In genomic region chr4:147869238-147869637, GRCm38 (mm10) we compare ENCODE assay signal across 9 mouse cellular contexts. TPM values are rescaled to one million over a fixed set of nuclear protein-coding genes. Genes with fewer than 3 reads are reported as not detected.
A peak's percentile ranks its signal among the peaks of the same experiment; 100 is the strongest.
DNase-seq lines count a peak whose midpoint lies in the region; ATAC-seq lines count a peak whose summit lies in the region.
"Had no signal": no experiment of that assay in that cellular context is flagged by ENCODE, and none has a peak within 500 bp of the region (broad histone marks: within the 10 kb centered on the region; RNA-seq: fewer than 3 reads in every experiment).

No protein-coding gene starts in this region.

- peak overlapping the region; percentile 66 for H3K27ac ChIP-seq in heart, embryonic 13.5 days (replicated peaks)
- H3K27ac ChIP-seq in hindbrain, embryonic 15.5 days (replicated peaks), result peak overlapping the region; percentile 52
- peak overlapping the region; percentile 30; the same call in 1 of the 2 replicates for H3K27ac ChIP-seq in midbrain, embryonic 16.5 days (ENCODE audit: low read length)

- H3K4me2 ChIP-seq in heart, embryonic 13.5 days, result peak overlapping the region; percentile 75
- H3K4me2 ChIP-seq in hindbrain, embryonic 15.5 days, result peak overlapping the region; percentile 85
- peak overlapping the region; percentile 84 for H3K4me2 ChIP-seq in midbrain, embryonic 16.5 days (ENCODE audit: low read length)

- intact Hi-C loops in left cerebral cortex, postnatal 25 days (cut with DNase I), result loop anchor here (5.0 kb wide), 1 partner anchor 68 kb away; the partner anchor contains the start of gene Plod1

- peak overlapping the region; percentile 75 for H3K4me3 ChIP-seq in heart, embryonic 13.5 days
- peak overlapping the region; percentile 94 for H3K4me3 ChIP-seq in hindbrain, embryonic 15.5 days
- peak overlapping the region; percentile 76 for H3K4me3 ChIP-seq in midbrain, embryonic 16.5 days (ENCODE audit: low read depth, low read length)

- H3K27me3 ChIP-seq in heart, embryonic 13.5 days (replicated peaks), result no peaks in the 10 kb centered on the region
- H3K27me3 ChIP-seq in hindbrain, embryonic 15.5 days, result no peaks in the 10 kb centered on the region
- H3K27me3 ChIP-seq in midbrain, embryonic 16.5 days (ENCODE audit: control insufficient read depth, insufficient read depth, low read depth, low read length), result no peaks in the 10 kb centered on the region
- H3K27me3 ChIP-seq: Patski had no signal

- H3K9ac ChIP-seq in heart, embryonic 13.5 days, result peak overlapping the region; percentile 85
- H3K9ac ChIP-seq in hindbrain, embryonic 15.5 days, result peak overlapping the region; percentile 41
- peak overlapping the region; percentile 52 for H3K9ac ChIP-seq in midbrain, embryonic 16.5 days (ENCODE audit: low read depth, low read length)

- no peak for DNase-seq in heart, adult 8-10 months (ENCODE audit: low spot score)
- DNase-seq in embryo, embryonic 10 days (ENCODE audit: low spot score), result peak; percentile 14
- no peak for DNase-seq in left cerebral cortex, postnatal 25 days (ENCODE audit: low spot score in 2 of 2)
- DNase-seq in layer of hippocampus, adult 9-10 months (ENCODE audit: low spot score), result no peak
- no peak for DNase-seq in spleen, postnatal 10 days (ENCODE audit: low spot score in 2 of 2)

- ATAC-seq in heart, embryonic 13.5 days (ENCODE audit: extremely low read depth, insufficient number of reproducible peaks, low FRiP score, low TSS enrichment), result no peak
- no peak for ATAC-seq in hindbrain, embryonic 15.5 days (ENCODE audit: low FRiP score, low read depth)
- no peak for ATAC-seq in midbrain, embryonic 16.5 days

- WGBS in heart, embryonic 13.5 days, result 7% methylated on average over 5 of the region's 5 CpGs
- 16% methylated on average over 5 of the region's 5 CpGs for WGBS in hindbrain, embryonic 15.5 days
- 21% methylated on average over 5 of the region's 5 CpGs for WGBS in midbrain, embryonic 16.5 days

- H3K36me3 ChIP-seq in heart, embryonic 13.5 days, result peaks cover 57% of the 10 kb centered on the region
- peaks cover 33% of the 10 kb centered on the region for H3K36me3 ChIP-seq in hindbrain, embryonic 15.5 days
- peaks cover 21% of the 10 kb centered on the region for H3K36me3 ChIP-seq in midbrain, embryonic 16.5 days (ENCODE audit: control insufficient read depth, insufficient read depth, low read length)

- H3K4me1 ChIP-seq in heart, embryonic 13.5 days, result peaks cover 36% of the 10 kb centered on the region
- peaks cover 27% of the 10 kb centered on the region for H3K4me1 ChIP-seq in hindbrain, embryonic 15.5 days (replicated peaks)
- peaks cover 22% of the 10 kb centered on the region for H3K4me1 ChIP-seq in midbrain, embryonic 16.5 days (ENCODE audit: control insufficient read depth, insufficient read depth, low read length)

- H3K9me3 ChIP-seq in heart, embryonic 13.5 days, result no peaks in the 10 kb centered on the region
- no peaks in the 10 kb centered on the region for H3K9me3 ChIP-seq in hindbrain, embryonic 15.5 days
- H3K9me3 ChIP-seq in midbrain, embryonic 16.5 days (replicated peaks; ENCODE audit: control insufficient read depth, low read length, poor library complexity, severe bottlenecking), result no peaks in the 10 kb centered on the region

RNA-seq across cellular contexts. Expression of gene Fv1, which starts 0.5 kb away (rescaled TPM):
- polyA plus RNA-seq in heart, embryonic 13.5 days (2015; fragmentation: Nextera tagmentation; extraction: Ambion mirVana), result 7.5 and 8.0 TPM in 2 replicates
- 10 to 100 TPM; 17.8 to 23.1 (median 20.2) TPM for total RNA-seq in heart, adult 8-10 months (2022)
- 10.7 and 12.5 TPM in 2 replicates for polyA plus RNA-seq in hindbrain, embryonic 15.5 days (2015; fragmentation: Nextera tagmentation; extraction: Ambion mirVana)
- polyA plus RNA-seq in midbrain, embryonic 16.5 days (2015; fragmentation: Nextera tagmentation; extraction: Ambion mirVana), result 7.5 and 10.5 TPM in 2 replicates
- 1 to 10 TPM; 8.9 to 9.5 TPM for total RNA-seq in left cerebral cortex, postnatal 25 days (2021)

RNA-seq across cellular contexts. Expression of gene Miip, which starts 0.6 kb away (rescaled TPM):
- 27.2 and 27.6 TPM in 2 replicates for polyA plus RNA-seq in heart, embryonic 13.5 days (2015; fragmentation: Nextera tagmentation; extraction: Ambion mirVana)
- total RNA-seq in heart, adult 8-10 months (2022), result 1 to 10 TPM; 6.0 to 9.4 (median 7.2) TPM
- polyA plus RNA-seq in hindbrain, embryonic 15.5 days (2015; fragmentation: Nextera tagmentation; extraction: Ambion mirVana), result 38.1 and 39.8 TPM in 2 replicates
- polyA plus RNA-seq in midbrain, embryonic 16.5 days (2015; fragmentation: Nextera tagmentation; extraction: Ambion mirVana), result 34.8 and 38.8 TPM in 2 replicates
- 10 to 100 TPM; 16.2 to 18.3 TPM for total RNA-seq in left cerebral cortex, postnatal 25 days (2021)

RNA-seq across cellular contexts. Expression of gene Zfp933, which starts 21.1 kb away (rescaled TPM):
- 3.6 and 3.9 TPM in 2 replicates for polyA plus RNA-seq in heart, embryonic 13.5 days (2015; fragmentation: Nextera tagmentation; extraction: Ambion mirVana)
- total RNA-seq in heart, adult 8-10 months (2022), result 10 to 100 TPM in 3 of 4 experiments, 1 to 10 TPM in 1; 8.1 to 12.7 (median 11.4) TPM
- 7.0 and 7.8 TPM in 2 replicates for polyA plus RNA-seq in hindbrain, embryonic 15.5 days (2015; fragmentation: Nextera tagmentation; extraction: Ambion mirVana)
- 5.9 and 7.5 TPM in 2 replicates for polyA plus RNA-seq in midbrain, embryonic 16.5 days (2015; fragmentation: Nextera tagmentation; extraction: Ambion mirVana)
- 10 to 100 TPM; 20.5 to 24.0 TPM for total RNA-seq in left cerebral cortex, postnatal 25 days (2021)

RNA-seq across cellular contexts. Expression of gene Mfn2, which starts 35.3 kb away (rescaled TPM):
- polyA plus RNA-seq in heart, embryonic 13.5 days (2015; fragmentation: Nextera tagmentation; extraction: Ambion mirVana), result 102 and 105 TPM in 2 replicates
- total RNA-seq in heart, adult 8-10 months (2022), result 100 to 1,000 TPM; 664 to 803 (median 747) TPM
- 93.6 and 104 TPM in 2 replicates for polyA plus RNA-seq in hindbrain, embryonic 15.5 days (2015; fragmentation: Nextera tagmentation; extraction: Ambion mirVana)
- 107 and 108 TPM in 2 replicates for polyA plus RNA-seq in midbrain, embryonic 16.5 days (2015; fragmentation: Nextera tagmentation; extraction: Ambion mirVana)
- total RNA-seq in left cerebral cortex, postnatal 25 days (2021), result 100 to 1,000 TPM; 187 to 193 TPM

RNA-seq across cellular contexts. Expression of gene Zfp984, which starts 59.6 kb away (rescaled TPM):
- 8.5 and 9.1 TPM in 2 replicates for polyA plus RNA-seq in heart, embryonic 13.5 days (2015; fragmentation: Nextera tagmentation; extraction: Ambion mirVana)
- total RNA-seq in heart, adult 8-10 months (2022), result 1 to 10 TPM; 2.0 to 2.7 (median 2.4) TPM
- 3.9 and 4.7 TPM in 2 replicates for polyA plus RNA-seq in hindbrain, embryonic 15.5 days (2015; fragmentation: Nextera tagmentation; extraction: Ambion mirVana)
- 3.3 and 3.9 TPM in 2 replicates for polyA plus RNA-seq in midbrain, embryonic 16.5 days (2015; fragmentation: Nextera tagmentation; extraction: Ambion mirVana)
- total RNA-seq in left cerebral cortex, postnatal 25 days (2021), result 1 to 10 TPM; 2.0 to 2.2 TPM
